Mouse (Mus musculus): Measurements from ENCODE around the gene Hnrnpm. TPM values are rescaled to one million over a fixed set of nuclear protein-coding genes. Genes with fewer than 3 reads are reported as not detected.

Hnrnpm gene
- total RNA-seq, 2 experiments from 2014 or later = 157 to 166 TPM

- no peak for DNase-seq
These were observed 89.4 kb downstream of the Hnrnpm start for GRCm38 (mm10) chr17:33597271-33597670.

Other genes starting within 250 kb of the Hnrnpm start
- 10 to 100 TPM; 25.3 to 36.6 TPM for gene Adamts10, start 162.7 kb downstream of the Hnrnpm start, total RNA-seq (2021)
- 1 to 10 TPM; 1.4 to 1.8 TPM for gene Myo1f, start 131.2 kb downstream of the Hnrnpm start, total RNA-seq (2021)
- gene Zfp414, start 57.8 kb downstream of the Hnrnpm start, total RNA-seq (2021) = 10 to 100 TPM; 46.2 to 46.7 TPM
- under 1 TPM in 1 of 2 experiments, not detected in 1; 0.50 TPM for gene Pram1, start 48.8 kb downstream of the Hnrnpm start, total RNA-seq (2021)
- gene March2, start 31.8 kb upstream of the Hnrnpm start, total RNA-seq (2021) = 10 to 100 TPM; 83.7 to 88.1 TPM
- 100 to 1,000 TPM; 280 to 301 TPM for gene Rab11b, start 73.7 kb upstream of the Hnrnpm start, total RNA-seq (2021)
- gene Angptl4, start 95.0 kb upstream of the Hnrnpm start, total RNA-seq (2021) = 1 to 10 TPM; 3.3 to 5.9 TPM
- 10 to 100 TPM; 35.0 to 36.2 TPM for gene Kank3, start 123.7 kb upstream of the Hnrnpm start, total RNA-seq (2021)
- 100 to 1,000 TPM; 742 to 754 TPM for gene Rps28, start 137.7 kb upstream of the Hnrnpm start, total RNA-seq (2021)
- 100 to 1,000 TPM; 207 to 228 TPM for gene Ndufa7, start 137.7 kb upstream of the Hnrnpm start, total RNA-seq (2021)
- gene Cd320, start 156.2 kb upstream of the Hnrnpm start, total RNA-seq (2021) = 10 to 100 TPM; 22.2 to 24.9 TPM
- not detected for gene Gm7029, start 187.0 kb upstream of the Hnrnpm start, total RNA-seq (2021)
- 1 to 10 TPM; 1.9 to 2.5 TPM for gene Kifc1, start 203.8 kb upstream of the Hnrnpm start, total RNA-seq (2021)
- not detected for gene Platr17, start 218.3 kb upstream of the Hnrnpm start, total RNA-seq (2021)
- gene Daxx, start 222.6 kb upstream of the Hnrnpm start, total RNA-seq (2021) = 10 to 100 TPM; 25.4 to 33.0 TPM
- gene Tapbp, start 229.0 kb upstream of the Hnrnpm start, total RNA-seq (2021) = 10 to 100 TPM; 32.5 to 38.9 TPM
- 10 to 100 TPM; 26.9 to 30.8 TPM for gene Zbtb22, start 229.0 kb upstream of the Hnrnpm start, total RNA-seq (2021)
- gene Rgl2, start 242.7 kb upstream of the Hnrnpm start, total RNA-seq (2021) = 10 to 100 TPM; 66.4 to 79.8 TPM

Measured in layer of hippocampus, postnatal 36 days (tissue).